Mouse (Mus musculus): ENCODE measurements around the gene Rsbn1l. TPM values are rescaled to one million over a fixed set of nuclear protein-coding genes. Genes with fewer than 3 reads are reported as not detected.

Gene Rsbn1l
- total RNA-seq, 2 experiments from 2014 or later = 16.8 to 17.8 TPM

- no peak for TF ChIP-seq CTCF (IDR thresholded peaks at IDR 0.05)
- Histone ChIP-seq H3K4me3 (no peak overlapping the region), H3K27ac (no peak overlapping the region)
- DNase-seq (ENCODE audit: extremely low spot score in 1 of 2, low spot score in 2 of 2) = no peak
- intact Hi-C loops (cut with DNase I) = loop anchor here (2.0 kb wide), 1 partner anchor 54 kb away; no protein-coding TSS in a partner anchor
Measured at GRCm38 (mm10) chr5:20968493-20968892, 12.3 kb upstream of the Rsbn1l start.

GRCm38 (mm10) chr5:20967942-20968341 lies 11.7 kb upstream of the Rsbn1l start:
- intact Hi-C loops (cut with DNase I) = loop anchor here (2.0 kb wide), 1 partner anchor 53 kb away; no protein-coding TSS in a partner anchor
- Histone ChIP-seq H3K27ac (no peak overlapping the region), H3K4me3 (no peak overlapping the region)
- no peak for DNase-seq (ENCODE audit: extremely low spot score in 1 of 2, low spot score in 2 of 2)
- TF ChIP-seq CTCF (IDR thresholded peaks at IDR 0.05) = no peak

- Histone ChIP-seq H3K27ac (no peak overlapping the region), H3K4me3 (no peak overlapping the region)
- no peak for DNase-seq (ENCODE audit: extremely low spot score in 1 of 2, low spot score in 2 of 2)
- TF ChIP-seq CTCF (IDR thresholded peaks at IDR 0.05) = no peak
- intact Hi-C loops (cut with DNase I) = no loop called here
Measured at GRCm38 (mm10) chr5:20964446-20964845, 8.2 kb upstream of the Rsbn1l start.

GRCm38 (mm10) chr5:20963295-20963694 lies 7.1 kb upstream of the Rsbn1l start:
- intact Hi-C loops (cut with DNase I) = no loop called here
- no peak for DNase-seq (ENCODE audit: extremely low spot score in 1 of 2, low spot score in 2 of 2)

GRCm38 (mm10) chr5:20960927-20961326 lies 4.7 kb upstream of the Rsbn1l start:
- intact Hi-C loops (cut with DNase I) = no loop called here
- Histone ChIP-seq H3K27ac (no peak overlapping the region), H3K4me3 (no peak overlapping the region)
- DNase-seq (ENCODE audit: extremely low spot score in 1 of 2, low spot score in 2 of 2) = no peak
- no peak for TF ChIP-seq CTCF (IDR thresholded peaks at IDR 0.05)

More at GRCm38 (mm10) chr5:20963295-20963694, 7.1 kb upstream of the Rsbn1l start:
- H3K27ac ChIP-seq = no peak overlapping the region
- no peak overlapping the region for H3K4me3 ChIP-seq
- TF ChIP-seq CTCF (IDR thresholded peaks at IDR 0.05) = no peak

- DNase-seq (ENCODE audit: extremely low spot score in 1 of 2, low spot score in 2 of 2) = no peak
- H3K4me3 ChIP-seq = no peak overlapping the region
- no peak for TF ChIP-seq CTCF (IDR thresholded peaks at IDR 0.05)
- H3K27ac ChIP-seq = no peak overlapping the region
- intact Hi-C loops (cut with DNase I) = no loop called here
Measured at GRCm38 (mm10) chr5:20955114-20955835, 923 bp downstream of the Rsbn1l start.

GRCm38 (mm10) chr5:20952337-20952925 lies 3.8 kb downstream of the Rsbn1l start:
- intact Hi-C loops (cut with DNase I) = loop anchor here (5.0 kb wide), 1 partner anchor 40 kb away; no protein-coding TSS in a partner anchor
- Histone ChIP-seq H3K4me3 (peak overlapping the region; percentile 83), H3K27ac (peak overlapping the region; percentile 85)

GRCm38 (mm10) chr5:20951666-20952281 lies 4.4 kb downstream of the Rsbn1l start:
- intact Hi-C loops (cut with DNase I) = loop anchor here (1.0 to 5.0 kb wide), 3 partner anchors 39 to 105 kb away; partner anchors contain the start of genes Phtf2 and Tmem60
- H3K27ac ChIP-seq = peak overlapping the region; percentile 98
- H3K4me3 ChIP-seq = peak overlapping the region; percentile 83
- DNase-seq (ENCODE audit: extremely low spot score in 1 of 2, low spot score in 2 of 2) = peak; percentile 94 to 97
- no peak for TF ChIP-seq CTCF (IDR thresholded peaks at IDR 0.05)

More at GRCm38 (mm10) chr5:20952337-20952925, 3.8 kb downstream of the Rsbn1l start:
- no peak for DNase-seq (ENCODE audit: extremely low spot score in 1 of 2, low spot score in 2 of 2)
- TF ChIP-seq CTCF (IDR thresholded peaks at IDR 0.05) = no peak

- intact Hi-C loops (cut with DNase I) = loop anchor here (1.0 to 5.0 kb wide), 3 partner anchors 39 to 105 kb away; partner anchors contain the start of genes Phtf2 and Tmem60
- H3K27ac ChIP-seq = peak overlapping the region; percentile 98
- no peak for TF ChIP-seq CTCF (IDR thresholded peaks at IDR 0.05)
- DNase-seq (ENCODE audit: extremely low spot score in 1 of 2, low spot score in 2 of 2) = peak; percentile 65 to 69
- H3K4me3 ChIP-seq = peak overlapping the region; percentile 83
Measured at GRCm38 (mm10) chr5:20950855-20951650, 5.1 kb downstream of the Rsbn1l start.

- no peak for TF ChIP-seq CTCF (IDR thresholded peaks at IDR 0.05)
- intact Hi-C loops (cut with DNase I) = loop anchor here (2.0 to 5.0 kb wide), 2 partner anchors 38 to 68 kb away; partner anchors contain the start of genes Phtf2 and Tmem60
- DNase-seq (ENCODE audit: extremely low spot score in 1 of 2, low spot score in 2 of 2) = no peak
- peak overlapping the region; percentile 83 for H3K4me3 ChIP-seq
- peak overlapping the region; percentile 98 for H3K27ac ChIP-seq
Measured at GRCm38 (mm10) chr5:20950516-20950854, 5.7 kb downstream of the Rsbn1l start.

GRCm38 (mm10) chr5:20950093-20950492 lies 6.1 kb downstream of the Rsbn1l start:
- DNase-seq (ENCODE audit: extremely low spot score in 1 of 2, low spot score in 2 of 2) = no peak
- Histone ChIP-seq H3K4me3 (peak overlapping the region; percentile 83), H3K27ac (peak overlapping the region; percentile 50; the same call in 1 of the 2 replicates)
- TF ChIP-seq CTCF (IDR thresholded peaks at IDR 0.05) = no peak
- intact Hi-C loops (cut with DNase I) = loop anchor here (2.0 to 5.0 kb wide), 2 partner anchors 38 to 67 kb away; partner anchors contain the start of genes Phtf2 and Tmem60

Measured in left cerebral cortex, adult 2 months (tissue).